Mouse (Mus musculus) forebrain, embryonic 15.5 days (tissue): ENCODE data around the gene Ankrd33b. TPM values are rescaled to one million over a fixed set of nuclear protein-coding genes. Genes with fewer than 3 reads are reported as not detected.

Experiments
- ATAC-seq: fragments of 200-750 bp; cut with Nextera tagmentation; replicated peaks from 2 replicates; pipeline ENCODE4 v1.8.0; 2017; ENCODE audit warnings: mild to moderate bottlenecking, moderate TSS enrichment, moderate library complexity
- H3K27ac ChIP-seq: fragments of 300-500 bp; sonication (generic); replicated peaks from 2 replicates; pipeline ENCODE4 v1.5.1; 2015; ENCODE audit warnings: mild to moderate bottlenecking, inconsistent platforms
- H3K27me3 ChIP-seq: fragments of 300-500 bp; sonication (generic); 2 replicates; pipeline ENCODE4 v1.6.1; 2015; ENCODE audit warnings: inconsistent platforms
- H3K36me3 ChIP-seq: fragments of 300-500 bp; sonication (generic); 2 replicates; pipeline ENCODE4 v1.6.1; 2015; ENCODE audit warnings: mild to moderate bottlenecking, inconsistent platforms
- H3K4me1 ChIP-seq: fragments of 300-500 bp; sonication (generic); 2 replicates; pipeline ENCODE4 v1.6.1; 2015; ENCODE audit warnings: inconsistent platforms
- H3K4me2 ChIP-seq: fragments of 300-500 bp; sonication (generic); replicated peaks from 2 replicates; pipeline ENCODE4 v1.6.1; 2015; ENCODE audit warnings: mild to moderate bottlenecking, inconsistent platforms
- H3K4me3 ChIP-seq: fragments of 300-500 bp; sonication (generic); 2 replicates; pipeline ENCODE4 v1.5.1; 2015; ENCODE audit warnings: mild to moderate bottlenecking, inconsistent platforms
- H3K9ac ChIP-seq: fragments of 300-500 bp; sonication (generic); replicated peaks from 2 replicates; pipeline ENCODE4 v1.6.1; 2015; ENCODE audit warnings: mild to moderate bottlenecking, inconsistent platforms
- H3K9me3 ChIP-seq: fragments of 300-500 bp; sonication (generic); 2 replicates; pipeline ENCODE4 v1.6.1; 2016; ENCODE audit warnings: inconsistent platforms
- WGBS: fragments of 180-500 bp; shearing (Covaris S2); methylation state at CpG from one replicate; pipeline ENCODE4 v1.1.7; 2015; ENCODE audit warnings: mixed read lengths; 5-methylcytosine and 5-hydroxymethylcytosine counted together
- polyA plus RNA-seq: library from polyadenylated mRNA; unstranded; fragments of >200 nt; fragmentation: Nextera tagmentation; extraction: Ambion mirVana; gene quantifications from 2 replicates; pipeline ENCODE4 v1.2.1, GENCODE M21; 2015

Ankrd33b gene
- polyA plus RNA-seq, 1 experiment from 2014 or later, result 0.60 TPM

DNA sequence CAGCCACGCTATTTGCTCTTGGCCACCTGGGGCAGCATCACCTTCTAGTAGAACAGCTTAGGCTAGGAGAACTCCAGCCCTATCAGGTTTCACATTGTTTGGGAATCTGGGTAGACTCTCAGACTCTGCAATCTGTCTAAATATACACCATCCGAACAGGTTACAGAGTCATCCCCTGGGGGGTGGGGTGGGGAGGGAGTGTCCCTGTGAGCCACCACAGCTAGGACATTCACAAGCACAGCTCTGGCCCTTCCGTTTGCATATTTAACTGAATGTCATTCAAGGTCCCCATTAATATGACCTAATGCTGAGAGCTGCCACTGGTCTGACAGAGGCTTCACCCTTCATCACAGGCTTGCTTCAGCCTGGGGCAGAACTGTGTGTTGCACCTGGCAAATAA is 74.9 kb downstream of the Ankrd33b start:
- no peak; the same call in 1 of the 2 replicates for ATAC-seq
- 50% methylated on average over 3 of the region's 3 CpGs for WGBS
- Histone ChIP-seq H3K36me3 (no peaks in the 10 kb centered on the region), H3K9me3 (no peaks in the 10 kb centered on the region), H3K4me3 (no peak overlapping the region), H3K4me2 (no peak overlapping the region), H3K4me1 (peaks cover 8% of the 10 kb centered on the region), H3K27me3 (peaks cover 16% of the 10 kb centered on the region; the same call in 1 of the 2 replicates), H3K27ac (no peak overlapping the region), H3K9ac (no peak overlapping the region)

GRCm38 (mm10) chr15:31285695-31286094 is 81.8 kb downstream of the Ankrd33b start:
- Histone ChIP-seq H3K36me3 (no peaks in the 10 kb centered on the region), H3K27ac (no peak overlapping the region), H3K9ac (no peak overlapping the region), H3K27me3 (no peaks in the 10 kb centered on the region), H3K4me2 (no peak overlapping the region), H3K4me3 (no peak overlapping the region), H3K4me1 (no peaks in the 10 kb centered on the region; the same call in 1 of the 2 replicates), H3K9me3 (no peaks in the 10 kb centered on the region)
- WGBS, result 84% methylated on average over 3 of the region's 3 CpGs
- no peak for ATAC-seq

DNA sequence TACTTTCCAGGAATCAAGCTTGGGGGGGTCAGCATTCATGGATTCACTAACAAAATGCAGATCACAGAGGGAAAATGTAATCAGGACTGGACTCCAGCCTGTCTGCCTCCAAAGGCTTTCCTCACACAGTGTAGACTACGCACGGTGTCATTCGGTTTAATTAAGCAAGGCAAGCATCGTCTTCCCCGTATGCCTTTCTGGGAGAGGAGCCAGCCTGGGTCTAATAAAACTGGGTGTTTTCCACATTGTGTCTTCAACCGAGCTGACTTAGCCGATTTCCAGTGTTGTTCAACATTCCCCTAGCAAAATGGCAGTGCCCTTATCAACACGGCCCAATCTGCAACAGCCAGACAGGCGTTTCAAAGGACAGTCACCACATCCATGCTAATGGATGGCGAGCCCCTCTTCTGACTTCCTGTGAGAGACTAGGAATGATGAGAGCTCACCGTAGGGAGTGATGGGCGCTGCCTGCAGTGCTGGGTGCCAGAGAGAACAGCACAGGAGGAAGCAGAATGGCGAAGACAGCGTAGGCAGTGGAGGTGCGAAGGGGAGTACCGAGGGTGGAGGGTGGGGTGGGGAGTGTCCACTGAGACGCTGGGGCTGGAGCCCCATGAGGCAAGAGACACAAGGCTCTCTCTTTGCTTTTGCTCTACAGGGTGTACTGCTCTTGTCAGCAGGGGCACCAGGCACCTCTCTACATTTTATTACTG is 82.4 kb downstream of the Ankrd33b start:
- H3K27ac ChIP-seq, result peak overlapping the region; percentile 46; the same call in 1 of the 2 replicates
- no peak overlapping the region for H3K9ac ChIP-seq
- H3K9me3 ChIP-seq, result no peaks in the 10 kb centered on the region
- no peak overlapping the region for H3K4me3 ChIP-seq
- H3K4me2 ChIP-seq, result no peak overlapping the region
- H3K36me3 ChIP-seq, result no peaks in the 10 kb centered on the region
- H3K4me1 ChIP-seq, result no peaks in the 10 kb centered on the region; the same call in 1 of the 2 replicates
- H3K27me3 ChIP-seq, result no peaks in the 10 kb centered on the region
- peak; percentile 79 for ATAC-seq
- WGBS, result 58% methylated on average over 17 of the region's 17 CpGs

DNA sequence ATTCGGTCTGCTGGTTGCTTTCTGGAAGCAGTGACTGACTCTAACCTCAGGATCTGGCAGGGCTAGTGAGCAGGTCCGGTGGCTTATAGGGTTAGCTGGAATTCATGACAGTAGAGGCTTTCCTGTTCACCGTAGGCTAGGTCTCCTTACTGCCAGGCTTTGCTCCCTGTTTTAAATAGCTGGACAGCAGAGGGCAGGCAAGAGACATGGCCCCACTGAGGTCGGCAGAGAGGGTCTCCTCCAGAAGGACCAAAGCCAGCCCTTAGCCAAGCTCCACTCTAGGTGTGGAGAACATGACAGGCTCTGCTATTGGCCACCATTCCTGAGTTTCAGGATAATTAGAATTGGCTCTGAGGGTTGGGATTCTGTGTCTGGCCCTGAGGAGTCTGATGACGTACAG is 83.4 kb downstream of the Ankrd33b start:
- ATAC-seq, result no peak; the same call in 1 of the 2 replicates

GRCm38 (mm10) chr15:31282353-31282752 is 85.2 kb downstream of the Ankrd33b start:
- peaks cover 4% of the 10 kb centered on the region; the same call in 1 of the 2 replicates for H3K4me1 ChIP-seq
- ATAC-seq, result no peak
- no peaks in the 10 kb centered on the region for H3K27me3 ChIP-seq
- no peak overlapping the region for H3K4me2 ChIP-seq
- H3K4me3 ChIP-seq, result no peak overlapping the region
- H3K36me3 ChIP-seq, result no peaks in the 10 kb centered on the region
- 77% methylated on average over 3 of the region's 3 CpGs for WGBS
- no peaks in the 10 kb centered on the region for H3K9me3 ChIP-seq
- no peak overlapping the region for H3K27ac ChIP-seq
- no peak overlapping the region for H3K9ac ChIP-seq

More for the DNA sequence above, 83.4 kb downstream of the Ankrd33b start:
- Histone ChIP-seq H3K4me3 (no peak overlapping the region), H3K4me2 (no peak overlapping the region), H3K36me3 (no peaks in the 10 kb centered on the region), H3K27me3 (no peaks in the 10 kb centered on the region), H3K9me3 (no peaks in the 10 kb centered on the region), H3K27ac (no peak overlapping the region), H3K9ac (no peak overlapping the region), H3K4me1 (no peaks in the 10 kb centered on the region; the same call in 1 of the 2 replicates)
- WGBS, result 71% methylated on average over 5 of the region's 5 CpGs

DNA sequence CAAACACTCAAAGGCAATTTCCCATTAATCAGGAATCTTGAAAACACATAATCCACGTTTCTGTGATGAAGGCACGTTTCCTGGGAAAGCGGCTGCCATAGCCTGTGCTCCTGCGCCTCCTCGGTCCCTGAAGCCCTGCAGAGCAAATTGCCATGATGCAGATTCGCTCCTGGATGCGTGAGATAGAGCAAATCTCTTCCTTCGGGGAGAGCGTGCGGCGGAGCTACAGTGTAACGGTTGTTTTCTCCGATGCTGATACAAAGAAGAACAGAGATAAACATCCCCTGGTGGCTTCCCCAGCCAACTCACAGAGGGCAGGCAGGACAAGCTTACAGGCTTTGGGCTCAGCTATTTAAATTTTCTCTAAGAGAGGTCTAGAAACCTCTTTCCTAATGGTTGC is 85.7 kb downstream of the Ankrd33b start:
- H3K9ac ChIP-seq, result no peak overlapping the region
- no peak for ATAC-seq
- no peak overlapping the region for H3K4me3 ChIP-seq
- H3K4me1 ChIP-seq, result peaks cover 4% of the 10 kb centered on the region; the same call in 1 of the 2 replicates
- WGBS, result 73% methylated on average over 13 of the region's 13 CpGs
- H3K4me2 ChIP-seq, result no peak overlapping the region
- H3K9me3 ChIP-seq, result no peaks in the 10 kb centered on the region
- no peaks in the 10 kb centered on the region for H3K27me3 ChIP-seq
- no peaks in the 10 kb centered on the region for H3K36me3 ChIP-seq
- no peak overlapping the region for H3K27ac ChIP-seq

GRCm38 (mm10) chr15:31280683-31281082 is 86.8 kb downstream of the Ankrd33b start:
- ATAC-seq, result no peak
- Histone ChIP-seq H3K4me2 (no peak overlapping the region), H3K9ac (no peak overlapping the region), H3K4me3 (no peak overlapping the region), H3K9me3 (no peaks in the 10 kb centered on the region), H3K4me1 (peaks cover 4% of the 10 kb centered on the region; the same call in 1 of the 2 replicates), H3K27ac (no peak overlapping the region), H3K36me3 (no peaks in the 10 kb centered on the region), H3K27me3 (no peaks in the 10 kb centered on the region)
- 83% methylated on average over 2 of the region's 2 CpGs for WGBS

DNA sequence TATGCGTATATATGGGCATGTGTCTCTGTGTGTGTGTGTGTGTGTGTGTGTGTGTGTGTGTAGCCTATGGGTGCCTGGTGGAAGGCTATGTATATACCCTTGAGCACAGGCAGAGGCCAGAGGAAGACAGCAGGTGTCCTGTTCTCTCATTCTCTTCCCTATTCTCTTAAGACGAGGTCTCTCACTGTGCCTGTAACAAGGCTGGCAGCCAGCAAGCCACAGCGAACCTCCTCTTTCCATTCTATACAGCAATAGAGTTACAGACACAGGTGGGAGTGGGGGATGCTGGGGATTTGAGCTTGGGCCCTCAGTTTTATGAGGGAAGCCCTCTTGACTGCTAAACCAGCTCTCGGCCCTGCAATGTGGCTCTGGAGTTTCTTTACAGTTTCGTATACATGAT is 87.5 kb downstream of the Ankrd33b start:
- 65% methylated on average over 5 of the region's 5 CpGs for WGBS

DNA sequence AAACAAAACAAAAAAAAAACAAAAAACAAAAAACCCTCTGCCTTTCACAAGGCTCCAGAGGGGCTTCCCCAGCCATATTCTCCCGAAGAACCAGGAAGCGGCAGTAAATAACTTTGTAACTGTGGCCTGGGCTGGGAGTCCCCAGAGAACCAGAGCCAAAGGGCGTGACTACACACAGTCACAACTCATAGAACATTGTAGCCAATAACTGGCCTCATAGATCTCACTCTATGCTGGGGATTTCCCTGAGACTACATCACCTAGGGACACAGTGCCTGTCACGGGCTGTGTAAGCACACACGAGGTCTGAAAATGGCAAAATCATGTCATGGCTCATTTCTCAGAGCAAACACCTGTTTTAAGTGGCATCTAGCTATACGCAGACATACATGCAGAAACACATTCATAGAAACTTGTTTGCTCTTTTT is 87.9 kb downstream of the Ankrd33b start:
- no peak overlapping the region for H3K9ac ChIP-seq
- no peaks in the 10 kb centered on the region for H3K27me3 ChIP-seq
- no peak for ATAC-seq
- no peaks in the 10 kb centered on the region for H3K36me3 ChIP-seq
- no peak overlapping the region for H3K27ac ChIP-seq
- H3K4me1 ChIP-seq, result 0 out of 2 replicates have a peak, but pooled peaks cover 4% of the 10 kb centered on the region
- no peak overlapping the region for H3K4me2 ChIP-seq
- H3K9me3 ChIP-seq, result no peaks in the 10 kb centered on the region
- H3K4me3 ChIP-seq, result no peak overlapping the region
- 84% methylated on average over 6 of the region's 6 CpGs for WGBS

More for the DNA sequence above, 87.5 kb downstream of the Ankrd33b start:
- no peak for ATAC-seq
- H3K9me3 ChIP-seq, result no peaks in the 10 kb centered on the region
- H3K36me3 ChIP-seq, result no peaks in the 10 kb centered on the region
- no peak overlapping the region for H3K4me3 ChIP-seq
- no peaks in the 10 kb centered on the region for H3K27me3 ChIP-seq
- H3K9ac ChIP-seq, result no peak overlapping the region
- peaks cover 4% of the 10 kb centered on the region; the same call in 1 of the 2 replicates for H3K4me1 ChIP-seq
- no peak overlapping the region for H3K4me2 ChIP-seq
- no peak overlapping the region for H3K27ac ChIP-seq

DNA sequence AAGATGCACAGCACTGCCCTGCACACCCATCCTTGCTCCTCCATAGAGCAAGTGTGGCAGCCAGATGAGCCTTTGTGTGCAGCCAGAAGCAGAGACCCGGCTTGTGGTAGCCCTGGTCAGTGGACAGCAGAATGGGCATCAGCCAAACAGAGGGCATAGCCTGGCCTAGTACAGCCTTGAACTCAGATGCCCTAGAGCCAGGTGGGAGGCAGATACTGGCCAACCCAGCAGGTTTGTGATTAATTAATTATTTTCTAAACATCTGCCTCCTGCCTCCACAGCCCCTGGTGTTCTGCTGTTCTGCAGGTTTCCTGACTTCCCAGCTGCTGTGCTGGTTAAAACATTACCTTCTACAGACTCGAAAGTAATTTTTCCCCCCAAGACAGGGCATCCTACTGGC is 88.4 kb downstream of the Ankrd33b start:
- H3K4me1 ChIP-seq, result 0 out of 2 replicates have a peak, but pooled peaks cover 4% of the 10 kb centered on the region
- H3K9me3 ChIP-seq, result no peaks in the 10 kb centered on the region
- no peak overlapping the region for H3K4me3 ChIP-seq
- no peak for ATAC-seq
- H3K9ac ChIP-seq, result no peak overlapping the region
- 84% methylated on average over 2 of the region's 2 CpGs for WGBS
- no peak overlapping the region for H3K27ac ChIP-seq
- no peaks in the 10 kb centered on the region for H3K36me3 ChIP-seq
- no peaks in the 10 kb centered on the region for H3K27me3 ChIP-seq
- H3K4me2 ChIP-seq, result no peak overlapping the region

DNA sequence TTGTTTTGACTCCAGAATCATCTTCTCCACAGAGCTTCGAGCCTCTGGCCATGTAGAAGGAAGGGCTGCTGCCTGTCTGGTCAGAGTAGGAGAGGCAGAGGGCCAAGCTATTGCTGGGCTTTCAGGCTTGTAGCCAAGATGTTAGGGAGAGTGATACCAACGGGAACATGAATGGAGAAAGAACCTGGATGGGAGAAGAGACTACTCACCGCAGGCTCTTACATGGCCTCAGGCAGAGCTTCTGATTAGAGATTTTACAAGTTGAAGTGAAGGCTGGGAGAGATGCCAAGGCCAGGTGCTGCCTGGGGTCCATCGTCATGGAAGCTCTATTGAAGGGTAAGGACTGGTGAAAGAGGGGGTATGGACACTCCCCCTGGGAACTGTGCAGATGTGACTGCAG is 89.4 kb downstream of the Ankrd33b start:
- no peaks in the 10 kb centered on the region for H3K36me3 ChIP-seq
- H3K4me3 ChIP-seq, result no peak overlapping the region
- no peak overlapping the region for H3K27ac ChIP-seq
- H3K9me3 ChIP-seq, result no peaks in the 10 kb centered on the region
- H3K9ac ChIP-seq, result no peak overlapping the region
- H3K4me2 ChIP-seq, result no peak overlapping the region
- no peak for ATAC-seq
- no peaks in the 10 kb centered on the region for H3K27me3 ChIP-seq
- 46% methylated on average over 4 of the region's 4 CpGs for WGBS
- H3K4me1 ChIP-seq, result 0 out of 2 replicates have a peak, but pooled peaks cover 4% of the 10 kb centered on the region

DNA sequence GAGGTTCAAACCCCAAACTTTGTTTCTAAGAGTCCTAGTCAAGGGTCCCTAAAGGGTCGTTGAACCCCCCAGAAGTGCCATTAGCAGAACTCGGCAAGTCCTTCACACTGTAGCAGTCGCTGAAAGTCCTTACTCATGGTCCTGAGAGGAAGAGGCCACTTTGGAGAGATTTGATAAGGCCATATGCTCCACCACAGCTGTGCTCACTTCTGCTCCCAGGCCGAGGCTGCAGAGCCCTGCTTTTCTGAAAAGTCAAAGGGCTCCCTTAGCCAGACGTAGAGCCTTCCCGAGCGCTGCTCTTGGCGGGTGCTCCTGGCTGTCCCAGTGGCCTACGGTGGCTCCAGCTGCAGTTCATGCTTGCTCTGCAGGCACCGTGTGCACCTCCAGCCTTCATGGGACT is 94.0 kb downstream of the Ankrd33b start:
- Histone ChIP-seq H3K9me3 (no peaks in the 10 kb centered on the region), H3K4me2 (no peak overlapping the region), H3K27ac (no peak overlapping the region), H3K4me3 (no peak overlapping the region), H3K4me1 (0 out of 2 replicates have a peak, but pooled peaks cover 4% of the 10 kb centered on the region), H3K9ac (no peak overlapping the region), H3K36me3 (no peaks in the 10 kb centered on the region), H3K27me3 (no peaks in the 10 kb centered on the region)
- 78% methylated on average over 10 of the region's 10 CpGs for whole genome bisulfite sequencing
- no peak for ATAC-seq
